Mouse (Mus musculus): Measurements from ENCODE around the gene Grid2. TPM values are rescaled to one million over a fixed set of nuclear protein-coding genes. Genes with fewer than 3 reads are reported as not detected.

Grid2 gene
- polyA plus RNA-seq, 1 experiment from 2014 or later = 4.5 TPM

DNA sequence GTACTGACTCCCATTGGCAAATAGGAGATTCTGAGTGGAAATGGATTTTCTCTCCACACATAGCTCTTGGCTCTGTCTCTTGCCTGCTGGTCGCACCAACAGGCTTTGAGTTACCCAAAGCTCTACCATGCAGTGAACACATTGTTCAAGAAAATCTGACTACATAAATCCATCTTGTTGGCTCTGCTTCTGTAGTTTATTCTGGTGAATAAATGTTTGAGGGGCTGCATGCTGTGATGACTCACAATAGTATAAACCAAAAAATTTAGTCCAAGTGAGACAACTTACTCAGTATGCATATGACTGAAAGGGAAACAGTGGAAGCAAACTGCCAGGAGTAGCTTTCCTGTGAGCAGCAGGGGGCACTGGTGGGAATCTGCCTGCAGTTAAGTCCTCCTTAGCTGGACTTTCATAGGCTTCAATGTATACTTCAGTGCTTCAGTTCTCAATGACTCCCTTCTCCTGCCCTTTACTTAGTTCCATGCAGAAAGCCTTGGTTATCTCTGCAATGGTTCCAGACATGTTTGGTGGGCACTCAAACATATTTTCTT lies 125.5 kb downstream of the Grid2 start:
- Histone ChIP-seq H3K27ac (ENCODE audit: low read length) (no peak overlapping the region), H3K4me1 (replicated peaks; ENCODE audit: control insufficient read depth, insufficient read depth, low read length) (no peaks in the 10 kb centered on the region), H3K4me3 (replicated peaks; ENCODE audit: low read length) (no peak overlapping the region), H3K9me3 (ENCODE audit: control insufficient read depth, low read length) (no peaks in the 10 kb centered on the region), H3K4me2 (ENCODE audit: low read length) (no peak overlapping the region), H3K9ac (replicated peaks; ENCODE audit: low read depth, low read length) (no peak overlapping the region), H3K36me3 (ENCODE audit: control insufficient read depth, insufficient read depth) (no peaks in the 10 kb centered on the region), H3K27me3 (replicated peaks; ENCODE audit: control insufficient read depth, insufficient read depth, low read length) (no peaks in the 10 kb centered on the region)
- no peak for ATAC-seq
- WGBS = 64% methylated on average over 1 of the region's 1 CpGs

DNA sequence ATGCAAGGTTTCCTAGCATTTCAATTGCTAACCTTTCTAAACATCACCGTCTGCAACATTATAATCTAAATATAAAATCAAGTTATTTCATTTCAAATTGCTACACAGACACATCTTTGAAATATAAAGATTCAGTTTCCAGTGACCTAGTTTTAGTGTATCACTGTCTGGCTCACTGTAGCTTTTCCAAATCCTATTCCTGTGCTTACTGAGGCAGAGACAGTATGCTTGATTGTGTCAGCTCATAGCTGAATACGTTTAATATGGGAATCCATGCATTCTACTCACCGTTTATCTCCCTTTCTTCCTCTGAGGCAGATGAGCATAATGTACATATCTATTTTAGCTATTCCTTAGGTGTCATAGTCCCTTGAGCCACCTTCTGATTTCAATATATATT lies 146.0 kb downstream of the Grid2 start:
- Histone ChIP-seq H3K9me3 (ENCODE audit: control insufficient read depth, low read length) (no peaks in the 10 kb centered on the region), H3K4me1 (replicated peaks; ENCODE audit: control insufficient read depth, insufficient read depth, low read length) (no peaks in the 10 kb centered on the region), H3K9ac (replicated peaks; ENCODE audit: low read depth, low read length) (no peak overlapping the region), H3K27me3 (replicated peaks; ENCODE audit: control insufficient read depth, insufficient read depth, low read length) (no peaks in the 10 kb centered on the region), H3K36me3 (ENCODE audit: control insufficient read depth, insufficient read depth) (no peaks in the 10 kb centered on the region), H3K4me2 (ENCODE audit: low read length) (no peak overlapping the region), H3K27ac (ENCODE audit: low read length) (no peak overlapping the region), H3K4me3 (replicated peaks; ENCODE audit: low read length) (no peak overlapping the region)
- no peak for ATAC-seq
- 81% methylated on average over 3 of the region's 3 CpGs for WGBS

DNA sequence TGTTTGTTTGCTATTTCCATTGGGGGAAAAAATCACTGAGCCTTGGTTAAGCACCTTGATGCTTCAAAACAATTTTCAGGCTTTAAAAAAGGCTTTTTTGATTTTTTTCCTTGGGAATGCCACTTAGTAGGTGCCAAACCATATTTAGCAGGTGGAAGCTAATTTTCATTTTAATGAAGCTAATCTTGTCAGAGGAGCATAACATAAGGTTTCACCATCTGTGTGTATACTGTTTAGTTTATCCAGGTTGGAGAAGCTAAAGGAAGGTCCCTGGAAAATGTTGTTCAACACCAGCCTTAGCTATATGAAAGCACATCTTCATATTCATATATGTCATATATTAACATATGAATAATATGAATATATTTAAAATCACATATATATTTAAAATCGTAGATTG lies 161.9 kb downstream of the Grid2 start:
- WGBS = 68% methylated on average over 1 of the region's 1 CpGs
- Histone ChIP-seq H3K9ac (replicated peaks; ENCODE audit: low read depth, low read length) (no peak overlapping the region), H3K27ac (ENCODE audit: low read length) (no peak overlapping the region), H3K9me3 (ENCODE audit: control insufficient read depth, low read length) (no peaks in the 10 kb centered on the region), H3K27me3 (replicated peaks; ENCODE audit: control insufficient read depth, insufficient read depth, low read length) (no peaks in the 10 kb centered on the region), H3K4me3 (replicated peaks; ENCODE audit: low read length) (no peak overlapping the region), H3K4me2 (ENCODE audit: low read length) (no peak overlapping the region), H3K36me3 (ENCODE audit: control insufficient read depth, insufficient read depth) (no peaks in the 10 kb centered on the region), H3K4me1 (replicated peaks; ENCODE audit: control insufficient read depth, insufficient read depth, low read length) (no peaks in the 10 kb centered on the region)
- peak; percentile 63; the same call in 1 of the 2 replicates for ATAC-seq

DNA sequence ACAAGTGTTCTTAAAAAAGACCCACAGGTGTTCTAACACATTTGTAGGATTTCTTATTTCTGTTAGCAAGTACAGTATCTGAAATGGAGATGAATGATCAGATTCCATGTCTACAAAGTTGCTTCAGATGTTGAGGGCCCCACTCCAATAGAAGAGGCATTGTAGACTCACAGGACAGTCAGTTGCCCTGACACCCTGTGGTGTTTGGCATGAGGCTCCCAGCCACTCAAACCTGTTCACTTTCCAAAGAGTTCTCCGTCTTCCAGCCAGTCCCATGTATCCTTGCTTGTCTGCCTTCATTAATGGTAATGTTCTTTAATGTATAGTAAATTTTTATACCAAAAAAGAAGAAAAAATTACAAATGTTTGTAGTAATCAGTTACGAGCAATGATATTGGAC lies 177.1 kb downstream of the Grid2 start:
- no peaks in the 10 kb centered on the region for H3K27me3 ChIP-seq (replicated peaks; ENCODE audit: control insufficient read depth, insufficient read depth, low read length)
- no peaks in the 10 kb centered on the region for H3K4me1 ChIP-seq (replicated peaks; ENCODE audit: control insufficient read depth, insufficient read depth, low read length)
- H3K36me3 ChIP-seq (ENCODE audit: control insufficient read depth, insufficient read depth) = no peaks in the 10 kb centered on the region
- no peak overlapping the region for H3K27ac ChIP-seq (ENCODE audit: low read length)
- no peak overlapping the region for H3K9ac ChIP-seq (replicated peaks; ENCODE audit: low read depth, low read length)
- no peak for ATAC-seq
- H3K4me2 ChIP-seq (ENCODE audit: low read length) = no peak overlapping the region
- WGBS = 95% methylated on average over 2 of the region's 2 CpGs
- no peaks in the 10 kb centered on the region for H3K9me3 ChIP-seq (ENCODE audit: control insufficient read depth, low read length)
- H3K4me3 ChIP-seq (replicated peaks; ENCODE audit: low read length) = no peak overlapping the region

DNA sequence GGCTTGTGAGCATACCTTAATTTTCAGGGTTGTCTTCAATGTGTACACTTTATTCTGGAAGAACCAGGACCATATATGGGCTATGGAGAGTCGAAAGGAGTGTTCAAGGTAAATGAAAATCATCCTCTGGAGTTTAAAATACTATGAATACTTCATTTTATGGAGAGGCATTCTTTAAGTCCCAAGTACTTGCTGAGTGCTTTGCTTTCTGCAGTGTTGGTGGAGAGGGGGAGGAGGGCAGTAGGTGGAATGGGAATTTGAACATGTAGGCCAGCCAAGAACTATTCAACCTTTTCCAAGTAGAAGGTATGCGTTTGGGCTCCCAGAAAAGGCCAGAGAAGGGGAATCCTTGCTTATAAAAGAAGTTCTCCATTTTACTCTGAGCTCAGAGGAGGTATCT lies 192.5 kb downstream of the Grid2 start:
- no peak overlapping the region for H3K4me2 ChIP-seq (ENCODE audit: low read length)
- ATAC-seq = no peak
- H3K4me1 ChIP-seq (replicated peaks; ENCODE audit: control insufficient read depth, insufficient read depth, low read length) = no peaks in the 10 kb centered on the region
- no peak overlapping the region for H3K4me3 ChIP-seq (replicated peaks; ENCODE audit: low read length)
- no peak overlapping the region for H3K9ac ChIP-seq (replicated peaks; ENCODE audit: low read depth, low read length)
- WGBS = 85% methylated on average over 2 of the region's 2 CpGs
- no peak overlapping the region for H3K27ac ChIP-seq (ENCODE audit: low read length)
- no peaks in the 10 kb centered on the region for H3K36me3 ChIP-seq (ENCODE audit: control insufficient read depth, insufficient read depth)
- H3K27me3 ChIP-seq (replicated peaks; ENCODE audit: control insufficient read depth, insufficient read depth, low read length) = no peaks in the 10 kb centered on the region
- no peaks in the 10 kb centered on the region for H3K9me3 ChIP-seq (ENCODE audit: control insufficient read depth, low read length)

DNA sequence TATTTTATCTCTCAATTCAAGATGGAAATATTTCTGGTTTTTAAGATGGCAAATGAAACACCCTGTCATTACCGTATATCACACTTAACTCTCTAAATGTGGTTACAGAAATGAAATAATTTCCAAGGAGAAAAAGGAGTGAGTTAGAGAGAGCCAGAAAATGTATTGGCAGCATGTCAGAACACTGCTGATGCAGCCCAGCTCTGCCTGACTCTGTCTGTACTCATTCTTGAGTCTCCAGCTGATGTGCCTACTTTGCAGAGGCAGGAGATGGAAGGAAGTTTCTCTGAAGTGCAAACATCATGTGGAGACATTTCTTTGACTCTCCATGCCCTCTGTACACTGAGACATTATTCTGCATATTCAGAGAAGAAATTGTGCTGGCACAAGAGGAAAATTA lies 226.5 kb downstream of the Grid2 start:
- whole genome bisulfite sequencing = 59% methylated on average over 1 of the region's 1 CpGs
- H3K9ac ChIP-seq (replicated peaks; ENCODE audit: low read depth, low read length) = no peak overlapping the region

DNA sequence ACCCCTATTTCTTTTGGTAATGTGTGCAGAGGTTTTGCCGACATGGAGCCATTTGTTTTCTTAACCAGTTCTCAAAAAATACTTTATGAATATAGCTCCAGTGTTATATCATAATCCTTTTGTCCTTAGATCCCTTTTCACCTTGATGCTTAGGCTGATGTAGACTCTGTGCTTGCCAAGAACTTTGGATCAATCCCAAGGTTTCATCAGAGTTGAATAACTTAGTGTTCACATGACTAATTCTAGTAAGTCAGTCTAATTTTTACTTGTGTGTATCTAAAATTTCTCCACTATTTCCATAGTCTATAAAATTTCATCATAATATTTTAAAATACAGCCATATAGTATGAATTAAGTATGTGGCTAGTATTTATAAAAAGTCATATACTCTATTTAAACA lies 259.3 kb downstream of the Grid2 start:
- WGBS = 92% methylated on average over 1 of the region's 1 CpGs

More for the DNA sequence above, 226.5 kb downstream of the Grid2 start:
- H3K4me1 ChIP-seq (replicated peaks; ENCODE audit: control insufficient read depth, insufficient read depth, low read length) = no peaks in the 10 kb centered on the region
- H3K9me3 ChIP-seq (ENCODE audit: control insufficient read depth, low read length) = no peaks in the 10 kb centered on the region
- no peak overlapping the region for H3K4me3 ChIP-seq (replicated peaks; ENCODE audit: low read length)
- ATAC-seq = peak; percentile 75
- no peak overlapping the region for H3K27ac ChIP-seq (ENCODE audit: low read length)
- no peaks in the 10 kb centered on the region for H3K27me3 ChIP-seq (replicated peaks; ENCODE audit: control insufficient read depth, insufficient read depth, low read length)
- no peaks in the 10 kb centered on the region for H3K36me3 ChIP-seq (ENCODE audit: control insufficient read depth, insufficient read depth)
- H3K4me2 ChIP-seq (ENCODE audit: low read length) = no peak overlapping the region

DNA sequence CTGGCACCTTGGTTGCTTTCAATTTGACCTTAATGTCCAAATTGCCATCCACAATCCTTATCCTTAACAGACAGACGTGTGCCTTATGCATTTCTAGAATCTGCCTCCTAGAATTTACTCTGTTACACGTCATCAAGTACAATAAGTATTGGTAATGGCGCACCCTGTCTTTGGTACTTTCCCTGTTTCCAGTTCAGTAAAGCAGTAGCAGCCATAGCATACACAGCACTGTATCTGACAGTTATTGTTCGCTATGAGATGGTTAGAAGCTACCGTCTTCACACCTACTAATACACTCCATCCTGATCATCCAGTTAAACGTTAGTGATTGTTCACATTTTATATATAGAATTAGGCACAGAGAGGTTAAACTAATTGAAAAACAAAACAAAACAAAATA lies 260.3 kb downstream of the Grid2 start:
- no peak for ATAC-seq
- H3K4me2 ChIP-seq (ENCODE audit: low read length) = no peak overlapping the region
- H3K27ac ChIP-seq (ENCODE audit: low read length) = no peak overlapping the region
- H3K27me3 ChIP-seq (replicated peaks; ENCODE audit: control insufficient read depth, insufficient read depth, low read length) = no peaks in the 10 kb centered on the region
- no peaks in the 10 kb centered on the region for H3K9me3 ChIP-seq (ENCODE audit: control insufficient read depth, low read length)
- no peak overlapping the region for H3K9ac ChIP-seq (replicated peaks; ENCODE audit: low read depth, low read length)
- no peaks in the 10 kb centered on the region for H3K36me3 ChIP-seq (ENCODE audit: control insufficient read depth, insufficient read depth)
- no peaks in the 10 kb centered on the region for H3K4me1 ChIP-seq (replicated peaks; ENCODE audit: control insufficient read depth, insufficient read depth, low read length)
- no peak overlapping the region for H3K4me3 ChIP-seq (replicated peaks; ENCODE audit: low read length)
- 82% methylated on average over 6 of the region's 6 CpGs for WGBS

More for the DNA sequence above, 259.3 kb downstream of the Grid2 start:
- H3K9ac ChIP-seq (replicated peaks; ENCODE audit: low read depth, low read length) = no peak overlapping the region
- H3K4me2 ChIP-seq (ENCODE audit: low read length) = no peak overlapping the region
- H3K4me3 ChIP-seq (replicated peaks; ENCODE audit: low read length) = no peak overlapping the region
- H3K36me3 ChIP-seq (ENCODE audit: control insufficient read depth, insufficient read depth) = no peaks in the 10 kb centered on the region
- no peak overlapping the region for H3K27ac ChIP-seq (ENCODE audit: low read length)
- ATAC-seq = no peak
- no peaks in the 10 kb centered on the region for H3K4me1 ChIP-seq (replicated peaks; ENCODE audit: control insufficient read depth, insufficient read depth, low read length)
- H3K9me3 ChIP-seq (ENCODE audit: control insufficient read depth, low read length) = no peaks in the 10 kb centered on the region
- H3K27me3 ChIP-seq (replicated peaks; ENCODE audit: control insufficient read depth, insufficient read depth, low read length) = no peaks in the 10 kb centered on the region

DNA sequence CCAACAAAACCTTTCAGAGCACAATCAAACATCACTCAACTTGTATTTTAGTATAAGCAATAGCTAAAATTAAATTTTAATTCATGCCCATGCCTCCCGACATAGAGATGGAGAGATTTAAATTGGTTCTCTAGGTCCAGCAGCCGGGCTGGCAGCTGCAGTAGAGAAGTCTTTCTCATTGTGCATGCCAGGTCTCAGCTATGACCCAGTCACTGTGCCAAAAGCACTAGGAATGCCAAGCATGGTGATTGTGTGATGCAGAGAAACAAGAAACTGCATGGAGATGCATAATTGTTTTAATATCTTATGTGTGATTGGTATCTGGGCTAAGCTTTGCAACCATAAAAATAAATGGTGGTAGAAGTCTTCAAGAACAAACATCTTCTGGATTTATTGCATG lies 276.1 kb downstream of the Grid2 start:
- Histone ChIP-seq H3K4me3 (replicated peaks; ENCODE audit: low read length) (no peak overlapping the region), H3K27me3 (replicated peaks; ENCODE audit: control insufficient read depth, insufficient read depth, low read length) (no peaks in the 10 kb centered on the region), H3K9me3 (ENCODE audit: control insufficient read depth, low read length) (no peaks in the 10 kb centered on the region), H3K4me2 (ENCODE audit: low read length) (no peak overlapping the region), H3K4me1 (replicated peaks; ENCODE audit: control insufficient read depth, insufficient read depth, low read length) (no peaks in the 10 kb centered on the region), H3K9ac (replicated peaks; ENCODE audit: low read depth, low read length) (no peak overlapping the region), H3K27ac (ENCODE audit: low read length) (no peak overlapping the region), H3K36me3 (ENCODE audit: control insufficient read depth, insufficient read depth) (no peaks in the 10 kb centered on the region)
- 69% methylated on average over 2 of the region's 2 CpGs for WGBS
- ATAC-seq = no peak

DNA sequence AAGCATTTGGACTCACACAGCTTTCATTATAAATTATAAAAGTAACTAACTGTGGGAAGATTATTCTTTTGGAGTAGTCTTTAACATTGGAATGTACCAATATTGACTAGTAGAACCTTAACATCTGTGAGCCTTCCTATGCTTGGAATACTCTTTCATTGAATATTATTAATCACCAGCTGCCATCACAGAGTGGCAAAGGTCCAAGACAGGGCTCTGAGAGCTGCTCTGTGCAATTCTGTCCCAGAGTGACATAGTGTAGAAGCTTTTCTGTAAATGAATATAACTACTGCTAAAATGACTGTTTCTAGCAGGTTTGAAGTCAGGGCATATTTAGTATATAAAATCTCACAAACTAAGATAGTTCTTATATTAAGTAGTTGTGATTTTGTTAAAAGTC lies 277.2 kb downstream of the Grid2 start:
- Histone ChIP-seq H3K27ac (ENCODE audit: low read length) (no peak overlapping the region), H3K4me2 (ENCODE audit: low read length) (no peak overlapping the region), H3K27me3 (replicated peaks; ENCODE audit: control insufficient read depth, insufficient read depth, low read length) (no peaks in the 10 kb centered on the region), H3K4me1 (replicated peaks; ENCODE audit: control insufficient read depth, insufficient read depth, low read length) (no peaks in the 10 kb centered on the region), H3K9me3 (ENCODE audit: control insufficient read depth, low read length) (no peaks in the 10 kb centered on the region), H3K36me3 (ENCODE audit: control insufficient read depth, insufficient read depth) (no peaks in the 10 kb centered on the region), H3K9ac (replicated peaks; ENCODE audit: low read depth, low read length) (no peak overlapping the region), H3K4me3 (replicated peaks; ENCODE audit: low read length) (no peak overlapping the region)
- ATAC-seq = no peak

All from forebrain, embryonic 16.5 days (tissue).